Mouse (Mus musculus): ENCODE data around the gene Nub1.

- no peak for TF ChIP-seq CTCF (IDR thresholded peaks at IDR 0.05; ENCODE audit: low read depth, low read length)
- TF ChIP-seq GATA1 (IDR thresholded peaks at IDR 0.05; ENCODE audit: borderline replicate concordance, low read length) = no peak
- TF ChIP-seq TAL1 (conservative IDR thresholded peaks at IDR 0.05; ENCODE audit: low read depth, low read length) = no peak
- TF ChIP-seq GATA2 (IDR thresholded peaks at IDR 0.05; ENCODE audit: borderline replicate concordance, low read depth, low read length) = no peak
These were observed 64.4 kb downstream of the Nub1 start for GRCm38 (mm10) chr5:24749731-24750130.

Measured in G1E (cell line).